Mouse (Mus musculus) urinary bladder, postnatal 25 days (tissue): ENCODE measurements around the gene Klhl10.

Source experiments
- DNase-seq: peaks from one replicate; pipeline ENCODE4 v3.0.0; 2022; ENCODE audit warnings: low spot score

Gene Klhl10

DNA sequence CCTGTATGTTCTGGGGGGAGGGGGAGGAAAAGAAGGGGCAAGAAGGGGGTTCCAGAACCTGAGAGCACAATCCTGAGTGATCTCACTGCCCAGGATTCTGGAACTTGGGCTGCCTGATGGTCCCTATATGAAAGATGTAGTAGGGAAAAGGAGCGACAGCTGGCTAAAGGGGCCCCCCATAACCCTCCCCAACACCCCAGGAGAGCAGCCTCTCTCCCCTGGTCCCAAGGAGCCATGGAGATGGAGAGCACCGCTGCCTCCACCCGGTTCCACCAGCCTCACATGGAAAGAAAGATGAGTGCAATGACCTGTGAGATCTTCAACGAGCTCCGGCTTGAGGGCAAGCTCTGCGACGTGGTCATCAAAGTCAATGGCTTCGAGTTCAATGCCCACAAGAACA is at the start of gene Klhl10, which contains the start of gene Nt5c3b:
Klhl10 (plus strand) TSS at position 121 of the 400 bp plus-strand sequence.
Nt5c3b (minus strand) TSS at position 12 of the 400 bp plus-strand sequence.
- DNase-seq, result no peak

DNA sequence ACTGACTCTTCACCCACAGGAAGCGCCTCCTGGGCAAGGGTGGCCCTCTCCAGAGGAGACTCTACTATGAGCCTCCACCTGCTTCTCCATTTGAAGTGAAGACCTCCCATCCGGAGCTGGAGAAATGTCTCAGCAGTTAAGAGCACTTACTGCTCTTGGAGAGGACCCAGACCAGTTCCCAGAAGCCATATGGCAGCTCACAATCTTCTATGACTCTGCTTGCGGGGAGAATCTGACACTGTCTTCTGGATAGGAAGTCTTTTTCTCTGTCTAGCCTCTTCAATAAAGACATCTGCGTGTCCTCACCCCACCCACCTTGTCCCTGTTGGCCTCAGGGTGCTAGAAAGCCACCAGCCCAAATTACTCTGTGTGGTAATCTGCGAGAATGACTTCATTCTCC is 48.8 kb upstream of the Klhl10 start:
- no peak for DNase-seq

DNA sequence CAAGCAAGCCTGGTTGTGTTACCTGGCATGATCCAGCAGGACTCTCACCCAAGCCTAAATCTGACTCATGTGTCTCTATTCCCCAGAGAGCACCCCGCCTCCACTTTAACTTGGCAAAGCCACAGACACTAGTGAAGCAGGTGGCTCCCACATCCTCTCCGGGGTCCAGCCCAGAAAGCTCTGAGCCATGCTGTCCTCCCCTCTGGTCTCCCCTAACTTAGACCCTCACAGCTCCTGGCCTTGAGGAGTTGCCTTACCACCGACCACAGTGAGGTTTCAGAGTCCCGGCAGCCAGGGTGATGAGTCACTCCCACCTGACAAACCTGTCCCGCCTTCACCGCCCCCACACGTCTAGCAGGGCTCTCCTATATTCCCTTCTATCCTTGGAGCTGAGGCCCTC is 48.0 kb upstream of the Klhl10 start:
- DNase-seq, result peak; percentile 50

DNA sequence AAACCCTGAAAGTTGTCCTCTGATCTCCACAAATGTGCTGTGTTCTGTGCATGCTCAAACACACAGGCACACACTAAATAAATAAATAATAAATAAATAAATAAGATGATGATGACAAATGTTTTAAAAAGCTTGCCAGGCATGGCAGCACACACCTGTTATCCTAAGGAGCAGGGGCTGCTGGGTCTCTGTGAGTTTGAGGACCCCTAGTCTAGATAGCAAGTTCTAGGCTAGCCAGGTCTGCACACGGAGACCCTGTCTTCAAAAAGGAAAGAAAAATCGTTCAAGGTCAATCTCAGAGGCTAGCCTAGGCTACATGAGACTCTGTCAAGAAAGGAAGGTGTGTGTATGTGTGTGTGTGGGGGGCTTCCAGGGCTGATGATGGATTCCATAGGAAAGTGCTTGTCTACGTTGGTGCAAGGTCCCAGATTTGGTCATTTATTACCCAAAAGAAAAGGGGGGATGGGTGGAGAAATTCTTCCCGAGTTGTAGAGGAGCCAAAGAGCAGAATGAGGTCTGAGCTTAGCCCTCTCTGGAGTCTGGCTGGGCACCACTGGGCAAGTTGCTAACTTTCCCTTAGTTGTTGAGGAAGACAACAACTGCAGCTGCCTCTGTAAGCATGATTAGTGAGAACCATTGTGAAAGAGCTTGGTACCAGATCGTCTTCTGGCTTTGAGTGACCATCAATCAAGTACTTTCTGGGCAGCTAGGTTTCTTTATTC is 47.2 kb upstream of the Klhl10 start:
- no peak for DNase-seq

DNA sequence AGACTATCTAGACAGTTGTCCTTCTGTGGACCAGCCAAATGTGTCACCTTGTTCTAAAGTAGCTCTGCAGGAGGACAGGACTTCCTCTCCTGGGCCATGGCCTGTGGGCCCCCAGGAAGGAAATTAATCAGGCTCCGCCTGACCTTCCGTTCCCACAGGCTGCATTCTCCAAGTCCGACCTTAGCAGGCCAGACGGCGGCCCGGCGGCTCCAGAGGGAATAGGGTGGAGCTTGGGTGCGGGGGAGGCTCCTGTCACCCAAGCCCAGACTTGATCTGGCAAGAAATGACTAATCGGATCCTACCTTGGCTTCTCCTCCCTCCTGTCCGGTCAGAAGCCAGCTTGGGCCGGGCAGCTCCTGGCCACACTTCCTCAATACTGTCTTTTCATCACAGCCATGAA is 46.5 kb upstream of the Klhl10 start:
- DNase-seq, result peak; percentile 54

DNA sequence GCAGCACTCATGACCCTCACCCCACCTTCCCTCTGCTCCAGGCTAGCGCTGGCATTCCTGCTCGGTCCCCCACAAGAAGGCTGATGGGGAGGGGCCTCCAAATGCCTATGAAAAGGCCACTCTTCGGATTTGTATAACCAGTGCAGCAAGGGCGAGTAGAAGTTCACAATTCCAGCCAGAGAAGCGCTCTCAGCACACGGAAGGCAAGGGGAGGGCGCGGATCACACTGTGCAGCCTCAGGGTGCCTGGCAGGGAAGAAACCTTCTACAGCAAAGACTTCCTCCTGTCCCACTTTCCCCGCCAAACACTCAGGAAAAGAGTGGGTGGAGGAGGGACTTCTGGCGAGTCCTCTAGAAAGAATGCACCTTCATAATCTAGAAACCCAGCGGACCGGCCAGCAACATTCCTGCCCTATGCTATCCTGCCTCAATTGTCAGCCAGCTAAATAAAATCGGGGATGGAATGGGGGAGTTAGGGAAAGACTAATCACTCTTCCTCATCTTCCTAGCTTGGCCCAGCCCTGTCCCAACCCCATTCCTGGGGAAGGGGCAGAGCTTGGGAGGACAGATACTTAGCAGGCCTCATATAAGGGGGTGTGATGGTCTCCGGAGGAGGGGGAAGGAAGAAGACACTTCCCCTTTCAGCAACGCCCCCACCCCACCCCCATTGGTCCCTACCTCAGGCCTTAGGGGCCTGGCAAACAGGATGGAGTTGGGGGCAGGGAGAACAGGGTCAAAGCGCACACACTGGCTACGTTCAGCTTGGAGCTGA is 45.7 kb upstream of the Klhl10 start:
- no peak for DNase-seq

GRCm38 (mm10) chr11:100396886-100397599 is 44.7 kb upstream of the Klhl10 start:
- DNase-seq, result peak; percentile 43

GRCm38 (mm10) chr11:100397600-100398389 is 43.9 kb upstream of the Klhl10 start, which contains the start of gene Jup:
Jup (minus strand) TSS chr11:100397763.
- peak; percentile 99 for DNase-seq

- DNase-seq, result no peak
Measured at GRCm38 (mm10) chr11:100398517-100398916, 43.2 kb upstream of the Klhl10 start.

GRCm38 (mm10) chr11:100399320-100399719 is 42.4 kb upstream of the Klhl10 start:
- no peak for DNase-seq

DNA sequence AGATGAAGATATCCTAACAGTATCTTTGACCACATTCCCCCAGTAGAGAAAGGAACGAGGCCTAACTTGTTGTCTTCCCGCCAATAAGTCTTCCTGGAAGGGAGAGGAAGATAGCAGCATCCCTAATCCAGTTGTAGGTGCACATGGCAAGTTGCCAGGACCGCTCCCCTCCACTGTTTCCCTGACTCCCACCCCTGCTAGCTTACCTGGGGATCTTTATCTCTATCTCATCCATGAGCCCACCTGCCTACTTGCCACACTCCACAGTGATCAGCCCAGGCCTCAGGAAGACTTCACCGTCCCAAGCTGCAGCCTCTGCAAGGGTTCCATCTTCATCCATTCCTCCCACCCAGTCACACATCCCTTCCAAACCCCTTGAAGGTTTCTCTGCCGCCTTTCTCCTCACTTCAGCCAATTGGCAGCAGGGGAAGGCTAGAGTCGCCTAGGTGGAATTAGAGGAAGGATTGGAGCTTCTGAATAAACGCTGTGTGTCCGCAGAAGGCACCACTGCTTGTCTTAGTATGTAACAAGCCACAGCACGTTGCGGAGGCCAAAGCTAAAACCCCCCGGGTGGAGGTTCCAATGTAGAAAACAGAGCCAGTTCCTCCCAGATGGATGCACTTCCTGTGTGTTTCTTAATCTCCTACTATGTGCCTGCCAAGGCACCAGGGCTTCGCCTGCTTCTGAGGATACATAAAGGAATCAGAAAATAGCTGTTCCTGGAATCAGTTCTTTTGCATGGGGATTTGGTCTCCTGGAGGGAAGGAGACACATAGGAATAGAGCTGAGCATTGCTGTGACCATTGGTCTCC is 41.8 kb upstream of the Klhl10 start:
- no peak for DNase-seq

- DNase-seq, result no peak
Measured at GRCm38 (mm10) chr11:100400842-100401241, 40.9 kb upstream of the Klhl10 start.

- no peak for DNase-seq
Measured at GRCm38 (mm10) chr11:100402240-100402639, 39.5 kb upstream of the Klhl10 start.

- no peak for DNase-seq
Measured at GRCm38 (mm10) chr11:100402682-100403081, 39.0 kb upstream of the Klhl10 start.

- no peak for DNase-seq
Measured at GRCm38 (mm10) chr11:100403445-100404134, 38.1 kb upstream of the Klhl10 start.

GRCm38 (mm10) chr11:100404456-100405074 is 37.2 kb upstream of the Klhl10 start:
- no peak for DNase-seq

GRCm38 (mm10) chr11:100406273-100406672 is 35.4 kb upstream of the Klhl10 start:
- DNase-seq, result no peak

GRCm38 (mm10) chr11:100406995-100407705 is 34.6 kb upstream of the Klhl10 start:
- DNase-seq, result no peak
